Mouse (Mus musculus) ES-E14 (cell line): ENCODE measurements around the gene Prrc2b. TPM values are rescaled to one million over a fixed set of nuclear protein-coding genes. Genes with fewer than 3 reads are reported as not detected.
A peak's percentile ranks its signal among the peaks of the same experiment; 100 is the strongest.

Experiments
- DNase-seq: peaks from one replicate; pipeline ENCODE4 v3.0.0-alpha.2; 2013; ENCODE audit warnings: low read depth, low spot score
- H3K27ac ChIP-seq: 2 replicates; pipeline ENCODE4 v1.5.1; 2012; ENCODE audit warnings: low read depth, mild to moderate bottlenecking, low read length, moderate library complexity, mixed read lengths; ENCODE audit not compliant: poor library complexity, insufficient read depth, severe bottlenecking
- H3K36me3 ChIP-seq: 2 replicates; pipeline ENCODE4 v1.6.1; 2012; ENCODE audit warnings: mild to moderate bottlenecking, low read length, moderate library complexity, mixed read lengths; ENCODE audit not compliant: control insufficient read depth, poor library complexity, insufficient read depth, severe bottlenecking
- H3K4me1 ChIP-seq, 2 experiments: fragments of 150-350 bp in 1 of 2; sonication (generic) in 1 of 2; 2 replicates each; pipeline ENCODE4 v1.6.1; 2012; ENCODE audit warnings: low read length in 2 of 2, mild to moderate bottlenecking in 1 of 2, mixed read lengths in 1 of 2; ENCODE audit not compliant: control insufficient read depth in 2 of 2, insufficient read depth in 2 of 2, poor library complexity in 1 of 2
- H3K4me3 ChIP-seq, 2 experiments: fragments of 150-350 bp in 1 of 2; sonication (generic) in 1 of 2; 2 replicates each; pipeline ENCODE4 v1.5.1; 2012; ENCODE audit warnings: low read length in 2 of 2, low read depth in 1 of 2, mild to moderate bottlenecking in 1 of 2, mixed read lengths in 1 of 2; ENCODE audit not compliant: insufficient read depth in 1 of 2, poor library complexity in 1 of 2, severe bottlenecking in 1 of 2
- H3K9ac ChIP-seq: 2 replicates; pipeline ENCODE4 v1.6.1; 2012; ENCODE audit warnings: low read depth, mild to moderate bottlenecking, low read length, mixed read lengths; ENCODE audit not compliant: poor library complexity, insufficient read depth, severe bottlenecking
- H3K9me3 ChIP-seq: fragments of 150-350 bp; sonication (generic); 2 replicates; pipeline ENCODE4 v1.6.1; 2012; ENCODE audit warnings: low read depth, mild to moderate bottlenecking, low read length; ENCODE audit not compliant: control insufficient read depth, insufficient read depth
- CHD2 ChIP-seq: IDR thresholded peaks from 2 replicates; pipeline ENCODE4 v1.6.1; 2014; ENCODE audit warnings: mild to moderate bottlenecking, low read depth, low read length, inconsistent platforms
- HCFC1 ChIP-seq: IDR thresholded peaks from 2 replicates; pipeline ENCODE4 v1.6.1; 2012; ENCODE audit warnings: low read length, inconsistent platforms, borderline replicate concordance; ENCODE audit not compliant: insufficient read depth
- MAFK ChIP-seq: IDR thresholded peaks from 2 replicates; pipeline ENCODE4 v1.6.1; 2014; ENCODE audit warnings: mild to moderate bottlenecking, low read depth, low read length, inconsistent platforms; ENCODE audit not compliant: insufficient read depth
- ZC3H11A ChIP-seq: IDR thresholded peaks from 2 replicates; pipeline ENCODE4 v1.6.1; 2012; ENCODE audit warnings: low read depth, mild to moderate bottlenecking, inconsistent platforms, low read length, borderline replicate concordance
- ZNF384 ChIP-seq: IDR thresholded peaks from 2 replicates; pipeline ENCODE4 v1.6.1; 2012; ENCODE audit warnings: low read depth, low read length, inconsistent platforms
- in situ Hi-C, 2 experiments: fragments of 600-800 bp; cut with MboI; formaldehyde crosslinking; loops; one replicate each; pipeline ENCODE4 v1.15.1; 2025; ENCODE audit warnings: low sequenced_read_pairs in 2 of 2, inconsistent platforms in 1 of 2; ENCODE audit not compliant: unreplicated experiment in 2 of 2
- total RNA-seq: library from RNA; depleted of rRNA; stranded (reverse); fragments of 300-350 nt; gene quantifications from 2 replicates; pipeline ENCODE4 v1.2.3, GENCODE M21; 2012

Prrc2b gene
- total RNA-seq, 1 experiment: 75.1 TPM

DNA sequence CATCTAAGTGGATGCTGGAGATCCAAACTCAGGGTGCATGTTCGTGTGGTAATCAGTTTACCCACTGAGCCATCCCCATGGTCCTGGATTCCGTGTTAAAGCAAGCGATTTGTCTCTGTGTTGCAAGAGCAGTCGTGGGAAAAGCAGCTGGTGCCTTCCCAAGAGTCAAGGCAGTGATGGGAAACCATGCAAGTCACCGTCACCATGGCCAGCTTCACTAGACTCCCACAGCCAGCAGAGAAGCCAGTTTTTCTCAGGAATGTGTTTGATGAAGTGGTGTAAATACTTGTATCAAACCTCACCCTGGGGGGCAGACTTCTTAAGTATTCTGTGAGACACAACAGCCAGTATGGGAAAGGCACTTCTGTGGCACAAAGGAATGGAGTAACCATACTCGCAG is 8.5 kb upstream of the Prrc2b start:
- no peaks in the 10 kb centered on the region for H3K9me3 ChIP-seq
- TF ChIP-seq ZNF384: no peak
- TF ChIP-seq ZC3H11A: no peak
- no peak for TF ChIP-seq CHD2
- TF ChIP-seq MAFK: no peak
- no peak for TF ChIP-seq HCFC1
- H3K36me3 ChIP-seq: no peaks in the 10 kb centered on the region
- in situ Hi-C loops: no loop called here
- H3K4me3 ChIP-seq: no peak overlapping the region
- peaks cover 5 to 33% of the 10 kb centered on the region in 2 experiments; a peak in 3 of 4 replicates for H3K4me1 ChIP-seq
- H3K27ac ChIP-seq: no peak overlapping the region
- H3K9ac ChIP-seq: no peak overlapping the region
- DNase-seq: no peak

- in situ Hi-C loops: no loop called here
- Histone ChIP-seq H3K9me3 (no peaks in the 10 kb centered on the region), H3K27ac (no peak overlapping the region), H3K36me3 (no peaks in the 10 kb centered on the region), H3K9ac (peak overlapping the region; percentile 2), H3K4me1 (peaks cover 5 to 32% of the 10 kb centered on the region in 2 experiments; a peak in 2 of 4 replicates), H3K4me3 (no peak overlapping the region)
- TF ChIP-seq MAFK: peak; percentile 75
- no peak for TF ChIP-seq ZNF384
- TF ChIP-seq HCFC1: no peak
- no peak for DNase-seq
These were observed 6.2 kb upstream of the Prrc2b start for GRCm38 (mm10) chr2:32144633-32145032.

GRCm38 (mm10) chr2:32146617-32147162 is 4.2 kb upstream of the Prrc2b start:
- H3K36me3 ChIP-seq: no peaks in the 10 kb centered on the region
- in situ Hi-C loops: no loop called here
- no peak for DNase-seq
- peaks cover 2 to 33% of the 10 kb centered on the region in 2 experiments; a peak in 2 of 4 replicates for H3K4me1 ChIP-seq
- TF ChIP-seq MAFK (no peak), HCFC1 (no peak), CHD2 (no peak), ZNF384 (no peak), ZC3H11A (no peak)
- no peak overlapping the region for H3K9ac ChIP-seq
- H3K27ac ChIP-seq: no peak overlapping the region
- H3K4me3 ChIP-seq: no peak overlapping the region
- no peaks in the 10 kb centered on the region for H3K9me3 ChIP-seq

DNA sequence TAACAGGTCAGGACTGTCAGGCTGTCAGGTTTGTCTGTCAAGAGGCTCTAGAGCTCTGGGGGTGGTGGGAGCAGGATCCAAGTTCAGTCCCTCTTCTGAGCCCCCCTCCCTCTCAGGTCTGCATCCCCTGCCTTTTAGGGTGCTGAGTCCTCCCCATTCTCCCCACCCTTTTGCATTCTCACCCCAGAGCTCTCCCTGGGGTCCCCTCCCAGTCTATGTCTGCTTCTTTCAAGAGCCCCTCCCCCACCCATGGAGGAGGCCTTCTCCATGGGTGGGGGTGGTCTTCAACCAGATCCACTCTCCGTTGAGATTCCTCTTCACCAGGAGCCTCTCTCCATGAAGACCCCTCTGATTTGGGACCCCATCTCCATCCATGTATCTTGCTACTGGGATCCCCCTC is 747 bp upstream of the Prrc2b start:
- Histone ChIP-seq H3K9ac (peak overlapping the region; percentile 54), H3K4me1 (peaks cover 5 to 34% of the 10 kb centered on the region in 2 experiments; a peak in 3 of 4 replicates), H3K4me3 (peak overlapping the region; percentile 68 to 93), H3K27ac (peak overlapping the region; percentile 24; the same call in 1 of the 2 replicates), H3K9me3 (no peaks in the 10 kb centered on the region), H3K36me3 (no peaks in the 10 kb centered on the region)
- in situ Hi-C loops: no loop called here
- TF ChIP-seq CHD2 (no peak), ZNF384 (no peak), ZC3H11A (no peak)
- DNase-seq: no peak

GRCm38 (mm10) chr2:32150562-32150923 is 339 bp upstream of the Prrc2b start:
- H3K9me3 ChIP-seq: no peaks in the 10 kb centered on the region
- peaks cover 5 to 33% of the 10 kb centered on the region in 2 experiments; a peak in 3 of 4 replicates for H3K4me1 ChIP-seq
- peak overlapping the region; percentile 68 to 93 for H3K4me3 ChIP-seq
- peak overlapping the region; percentile 54 for H3K9ac ChIP-seq
- no peak for DNase-seq
- H3K27ac ChIP-seq: peak overlapping the region; percentile 24; the same call in 1 of the 2 replicates
- in situ Hi-C loops: no loop called here
- TF ChIP-seq CHD2 (no peak), HCFC1 (no peak), ZNF384 (no peak), MAFK (no peak), ZC3H11A (no peak)
- H3K36me3 ChIP-seq: no peaks in the 10 kb centered on the region
